Mouse (Mus musculus) megakaryocyte, embryonic 14.5 days (primary cell): Measurements from ENCODE around the gene Pink1.

Experiments
- FLI1 ChIP-seq: IDR thresholded peaks from 2 replicates; pipeline ENCODE4 v1.6.1; 2012; ENCODE audit warnings: low read length, inconsistent platforms, mixed read lengths
- GATA1 ChIP-seq: IDR thresholded peaks from 3 replicates; pipeline ENCODE4 v1.6.1; 2012; ENCODE audit warnings: mixed read lengths, low read length, inconsistent platforms, borderline replicate concordance

- TF ChIP-seq FLI1 = no peak
- no peak for TF ChIP-seq GATA1
Measured at GRCm38 (mm10) chr4:138375117-138375516, 49.0 kb upstream of the Pink1 start.
